Mouse (Mus musculus): ENCODE measurements around the gene Myo1b. TPM values are rescaled to one million over a fixed set of nuclear protein-coding genes. Genes with fewer than 3 reads are reported as not detected.

Gene Myo1b
- polyA plus RNA-seq, 1 experiment from 2014 or later = 89.4 TPM

GRCm38 (mm10) chr1:51893521-51894355 lies 22.1 kb downstream of the Myo1b start:
- 0 out of 2 replicates have a peak overlapping the region, but pooled peaks have one; percentile 3 for H3K9ac ChIP-seq
- H3K4me1 ChIP-seq = peaks cover 79% of the 10 kb centered on the region
- H3K27me3 ChIP-seq = no peaks in the 10 kb centered on the region
- H3K36me3 ChIP-seq = no peaks in the 10 kb centered on the region
- 32% methylated on average over 16 of the region's 16 CpGs for WGBS
- H3K27ac ChIP-seq = peak overlapping the region; percentile 46
- peak overlapping the region; percentile 26 for H3K4me2 ChIP-seq
- H3K4me3 ChIP-seq = no peak overlapping the region
- no peak for ATAC-seq (ENCODE audit: borderline replicate concordance, extremely low read depth, low FRiP score, low TSS enrichment)
- no peaks in the 10 kb centered on the region for H3K9me3 ChIP-seq

- H3K9me3 ChIP-seq = no peaks in the 10 kb centered on the region
- no peak overlapping the region for H3K27ac ChIP-seq
- 80% methylated on average over 4 of the region's 4 CpGs for WGBS
- H3K4me3 ChIP-seq = no peak overlapping the region
- no peaks in the 10 kb centered on the region for H3K27me3 ChIP-seq
- H3K4me1 ChIP-seq = peaks cover 83% of the 10 kb centered on the region
- H3K4me2 ChIP-seq = no peak overlapping the region
- no peak for ATAC-seq (ENCODE audit: borderline replicate concordance, extremely low read depth, low FRiP score, low TSS enrichment)
- no peak overlapping the region for H3K9ac ChIP-seq
- no peaks in the 10 kb centered on the region for H3K36me3 ChIP-seq
Measured at GRCm38 (mm10) chr1:51892005-51892404, 23.9 kb downstream of the Myo1b start.

GRCm38 (mm10) chr1:51888046-51888813 lies 27.6 kb downstream of the Myo1b start:
- Histone ChIP-seq H3K4me2 (no peak overlapping the region), H3K27ac (no peak overlapping the region), H3K4me3 (no peak overlapping the region), H3K36me3 (no peaks in the 10 kb centered on the region), H3K27me3 (no peaks in the 10 kb centered on the region), H3K9ac (no peak overlapping the region), H3K4me1 (peaks cover 56% of the 10 kb centered on the region), H3K9me3 (no peaks in the 10 kb centered on the region)
- ATAC-seq (ENCODE audit: borderline replicate concordance, extremely low read depth, low FRiP score, low TSS enrichment) = no peak
- 71% methylated on average over 9 of the region's 9 CpGs for WGBS

GRCm38 (mm10) chr1:51885356-51885983 lies 30.4 kb downstream of the Myo1b start:
- Histone ChIP-seq H3K9me3 (no peaks in the 10 kb centered on the region), H3K9ac (no peak overlapping the region), H3K27me3 (no peaks in the 10 kb centered on the region), H3K27ac (no peak overlapping the region), H3K4me3 (no peak overlapping the region), H3K36me3 (peaks cover 14% of the 10 kb centered on the region; the same call in 1 of the 2 replicates), H3K4me2 (no peak overlapping the region), H3K4me1 (peaks cover 30% of the 10 kb centered on the region)
- ATAC-seq (ENCODE audit: borderline replicate concordance, extremely low read depth, low FRiP score, low TSS enrichment) = no peak
- 70% methylated on average over 8 of the region's 8 CpGs for WGBS

- WGBS = 96% methylated on average over 2 of the region's 2 CpGs
- ATAC-seq (ENCODE audit: borderline replicate concordance, extremely low read depth, low FRiP score, low TSS enrichment) = no peak
- no peak overlapping the region for H3K9ac ChIP-seq
Measured at GRCm38 (mm10) chr1:51883211-51883610, 32.7 kb downstream of the Myo1b start.

GRCm38 (mm10) chr1:51882752-51883151 lies 33.1 kb downstream of the Myo1b start:
- Histone ChIP-seq H3K9me3 (no peaks in the 10 kb centered on the region), H3K4me1 (peaks cover 32% of the 10 kb centered on the region), H3K27ac (no peak overlapping the region), H3K4me3 (no peak overlapping the region), H3K4me2 (no peak overlapping the region), H3K9ac (no peak overlapping the region), H3K27me3 (no peaks in the 10 kb centered on the region), H3K36me3 (peaks cover 14% of the 10 kb centered on the region; the same call in 1 of the 2 replicates)
- 91% methylated on average over 10 of the region's 10 CpGs for WGBS
- ATAC-seq (ENCODE audit: borderline replicate concordance, extremely low read depth, low FRiP score, low TSS enrichment) = no peak

More at GRCm38 (mm10) chr1:51883211-51883610, 32.7 kb downstream of the Myo1b start:
- Histone ChIP-seq H3K27me3 (no peaks in the 10 kb centered on the region), H3K27ac (no peak overlapping the region), H3K4me3 (no peak overlapping the region), H3K4me2 (no peak overlapping the region), H3K4me1 (peaks cover 34% of the 10 kb centered on the region), H3K36me3 (peaks cover 14% of the 10 kb centered on the region; the same call in 1 of the 2 replicates), H3K9me3 (no peaks in the 10 kb centered on the region)

GRCm38 (mm10) chr1:51879927-51880814 lies 35.7 kb downstream of the Myo1b start:
- WGBS = 56% methylated on average over 12 of the region's 12 CpGs
- H3K4me2 ChIP-seq = no peak overlapping the region

GRCm38 (mm10) chr1:51879333-51879770 lies 36.5 kb downstream of the Myo1b start:
- H3K27me3 ChIP-seq = no peaks in the 10 kb centered on the region
- H3K9me3 ChIP-seq = no peaks in the 10 kb centered on the region
- no peak overlapping the region for H3K4me2 ChIP-seq
- no peak overlapping the region for H3K9ac ChIP-seq
- H3K27ac ChIP-seq = 0 out of 2 replicates have a peak overlapping the region, but pooled peaks have one; percentile 32
- H3K36me3 ChIP-seq = peaks cover 14% of the 10 kb centered on the region; the same call in 1 of the 2 replicates
- peak; percentile 67 for ATAC-seq (ENCODE audit: borderline replicate concordance, extremely low read depth, low FRiP score, low TSS enrichment)
- WGBS = 30% methylated on average over 9 of the region's 9 CpGs
- no peak overlapping the region for H3K4me3 ChIP-seq
- H3K4me1 ChIP-seq = peaks cover 21% of the 10 kb centered on the region; the same call in 1 of the 2 replicates

More at GRCm38 (mm10) chr1:51879927-51880814, 35.7 kb downstream of the Myo1b start:
- no peak for ATAC-seq (ENCODE audit: borderline replicate concordance, extremely low read depth, low FRiP score, low TSS enrichment)
- Histone ChIP-seq H3K27me3 (no peaks in the 10 kb centered on the region), H3K9me3 (no peaks in the 10 kb centered on the region), H3K9ac (no peak overlapping the region), H3K27ac (no peak overlapping the region; the same call in 1 of the 2 replicates), H3K36me3 (peaks cover 14% of the 10 kb centered on the region; the same call in 1 of the 2 replicates), H3K4me1 (peaks cover 21% of the 10 kb centered on the region; the same call in 1 of the 2 replicates), H3K4me3 (no peak overlapping the region)

GRCm38 (mm10) chr1:51875462-51876225 lies 40.2 kb downstream of the Myo1b start:
- Histone ChIP-seq H3K9me3 (no peaks in the 10 kb centered on the region), H3K27ac (no peak overlapping the region), H3K4me3 (no peak overlapping the region), H3K4me1 (peaks cover 21% of the 10 kb centered on the region; the same call in 1 of the 2 replicates), H3K4me2 (no peak overlapping the region), H3K9ac (no peak overlapping the region), H3K27me3 (no peaks in the 10 kb centered on the region), H3K36me3 (no peaks in the 10 kb centered on the region)
- 84% methylated on average over 15 of the region's 15 CpGs for WGBS
- ATAC-seq (ENCODE audit: borderline replicate concordance, extremely low read depth, low FRiP score, low TSS enrichment) = no peak

- Histone ChIP-seq H3K4me1 (no peaks in the 10 kb centered on the region), H3K9me3 (no peaks in the 10 kb centered on the region), H3K4me2 (no peak overlapping the region), H3K9ac (no peak overlapping the region), H3K27ac (no peak overlapping the region), H3K27me3 (no peaks in the 10 kb centered on the region), H3K4me3 (no peak overlapping the region), H3K36me3 (no peaks in the 10 kb centered on the region)
- no peak for ATAC-seq (ENCODE audit: borderline replicate concordance, extremely low read depth, low FRiP score, low TSS enrichment)
- 62% methylated on average over 7 of the region's 7 CpGs for WGBS
Measured at GRCm38 (mm10) chr1:51872493-51873261, 43.2 kb downstream of the Myo1b start.
